Mouse (Mus musculus) testis, adult 2 months (tissue): ENCODE measurements at regions not wholly inside any gene's neighbourhood (a gene's known extent, or its start where the extent isn't known, plus 50 kb on each side); places are given as distances from the start of the nearest gene placed in this dataset.

Experiments
- CTCF ChIP-seq: fragments of 200-500 bp; IDR thresholded peaks from 2 replicates; pipeline ENCODE4 v1.5.1; 2012; ENCODE audit warnings: low read depth, mild to moderate bottlenecking, inconsistent platforms, low read length, moderate library complexity; ENCODE audit not compliant: control insufficient read depth, insufficient read depth, insufficient replicate concordance
- POLR2A ChIP-seq: fragments of 200-500 bp; IDR thresholded peaks from 2 replicates; pipeline ENCODE4 v1.6.1; 2012; ENCODE audit warnings: low read depth, mild to moderate bottlenecking, inconsistent platforms, low read length, moderate library complexity; ENCODE audit not compliant: control insufficient read depth

GRCm38 (mm10) chr17:68115599-68115998, 111.7 kb upstream of the Arhgap28 start:
- TF ChIP-seq CTCF: no peak
- no peak for TF ChIP-seq POLR2A
